Mouse (Mus musculus): ENCODE results near the gene Ppa2. TPM values are rescaled to one million over a fixed set of nuclear protein-coding genes. Genes with fewer than 3 reads are reported as not detected.

Ppa2 gene
- polyA plus RNA-seq, 1 experiment from 2014 or later = 87.9 TPM

GRCm38 (mm10) chr3:133361406-133361805 lies 51.5 kb downstream of the Ppa2 start:
- Histone ChIP-seq H3K27me3 (ENCODE audit: control insufficient read depth, insufficient read depth, low read length) (no peaks in the 10 kb centered on the region), H3K36me3 (ENCODE audit: control insufficient read depth, insufficient read depth, low read length) (no peaks in the 10 kb centered on the region), H3K27ac (ENCODE audit: low read depth, low read length) (no peak overlapping the region), H3K9ac (ENCODE audit: low read length) (no peak overlapping the region), H3K4me3 (ENCODE audit: low read depth, low read length) (no peak overlapping the region), H3K4me2 (ENCODE audit: low read depth) (no peak overlapping the region), H3K9me3 (ENCODE audit: control insufficient read depth, low read length) (no peaks in the 10 kb centered on the region), H3K4me1 (ENCODE audit: control insufficient read depth, insufficient read depth, low read length) (no peaks in the 10 kb centered on the region)
- 89% methylated on average over 1 of the region's 1 CpGs for WGBS
- ATAC-seq (ENCODE audit: insufficient read depth, low FRiP score, low TSS enrichment) (no peak), DNase-seq (ENCODE audit: low spot score) (no peak)

- no peak overlapping the region for H3K9ac ChIP-seq (ENCODE audit: low read length)
- H3K36me3 ChIP-seq (ENCODE audit: control insufficient read depth, insufficient read depth, low read length) = no peaks in the 10 kb centered on the region
- no peak overlapping the region for H3K4me2 ChIP-seq (ENCODE audit: low read depth)
- H3K4me3 ChIP-seq (ENCODE audit: low read depth, low read length) = no peak overlapping the region
- 93% methylated on average over 3 of the region's 3 CpGs for WGBS
- no peak overlapping the region for H3K27ac ChIP-seq (ENCODE audit: low read depth, low read length)
- H3K27me3 ChIP-seq (ENCODE audit: control insufficient read depth, insufficient read depth, low read length) = no peaks in the 10 kb centered on the region
- no peaks in the 10 kb centered on the region for H3K9me3 ChIP-seq (ENCODE audit: control insufficient read depth, low read length)
- ATAC-seq (ENCODE audit: insufficient read depth, low FRiP score, low TSS enrichment) (no peak), DNase-seq (ENCODE audit: low spot score) (no peak)
- H3K4me1 ChIP-seq (ENCODE audit: control insufficient read depth, insufficient read depth, low read length) = no peaks in the 10 kb centered on the region
These were observed 54.2 kb downstream of the Ppa2 start for GRCm38 (mm10) chr3:133364138-133364537.

GRCm38 (mm10) chr3:133366096-133366495 lies 56.2 kb downstream of the Ppa2 start:
- Histone ChIP-seq H3K36me3 (ENCODE audit: control insufficient read depth, insufficient read depth, low read length) (no peaks in the 10 kb centered on the region), H3K4me3 (ENCODE audit: low read depth, low read length) (no peak overlapping the region), H3K9ac (ENCODE audit: low read length) (no peak overlapping the region), H3K9me3 (ENCODE audit: control insufficient read depth, low read length) (no peaks in the 10 kb centered on the region), H3K4me1 (ENCODE audit: control insufficient read depth, insufficient read depth, low read length) (no peaks in the 10 kb centered on the region), H3K27me3 (ENCODE audit: control insufficient read depth, insufficient read depth, low read length) (no peaks in the 10 kb centered on the region), H3K4me2 (ENCODE audit: low read depth) (no peak overlapping the region), H3K27ac (ENCODE audit: low read depth, low read length) (no peak overlapping the region)
- DNase-seq (ENCODE audit: low spot score) (no peak), ATAC-seq (ENCODE audit: insufficient read depth, low FRiP score, low TSS enrichment) (peak; percentile 48; the same call in 1 of the 2 replicates)
- 87% methylated on average over 9 of the region's 9 CpGs for WGBS

- Histone ChIP-seq H3K9me3 (ENCODE audit: control insufficient read depth, low read length) (0 out of 2 replicates have a peak, but pooled peaks cover 3% of the 10 kb centered on the region), H3K27me3 (ENCODE audit: control insufficient read depth, insufficient read depth, low read length) (no peaks in the 10 kb centered on the region), H3K36me3 (ENCODE audit: control insufficient read depth, insufficient read depth, low read length) (peaks cover 2% of the 10 kb centered on the region), H3K4me3 (ENCODE audit: low read depth, low read length) (no peak overlapping the region), H3K4me1 (ENCODE audit: control insufficient read depth, insufficient read depth, low read length) (no peaks in the 10 kb centered on the region), H3K4me2 (ENCODE audit: low read depth) (no peak overlapping the region), H3K9ac (ENCODE audit: low read length) (no peak overlapping the region), H3K27ac (ENCODE audit: low read depth, low read length) (no peak overlapping the region)
- ATAC-seq (ENCODE audit: insufficient read depth, low FRiP score, low TSS enrichment) (no peak), DNase-seq (ENCODE audit: low spot score) (no peak)
These were observed 68.3 kb downstream of the Ppa2 start for GRCm38 (mm10) chr3:133378174-133378573.

GRCm38 (mm10) chr3:133379997-133380396 lies 70.1 kb downstream of the Ppa2 start:
- H3K27ac ChIP-seq (ENCODE audit: low read depth, low read length) = no peak overlapping the region
- H3K4me2 ChIP-seq (ENCODE audit: low read depth) = no peak overlapping the region
- 96% methylated on average over 1 of the region's 1 CpGs for WGBS
- no peaks in the 10 kb centered on the region for H3K27me3 ChIP-seq (ENCODE audit: control insufficient read depth, insufficient read depth, low read length)
- DNase-seq (ENCODE audit: low spot score) (no peak), ATAC-seq (ENCODE audit: insufficient read depth, low FRiP score, low TSS enrichment) (no peak)
- H3K9me3 ChIP-seq (ENCODE audit: control insufficient read depth, low read length) = 0 out of 2 replicates have a peak, but pooled peaks cover 3% of the 10 kb centered on the region
- no peak overlapping the region for H3K4me3 ChIP-seq (ENCODE audit: low read depth, low read length)
- peaks cover 2% of the 10 kb centered on the region for H3K36me3 ChIP-seq (ENCODE audit: control insufficient read depth, insufficient read depth, low read length)
- no peak overlapping the region for H3K9ac ChIP-seq (ENCODE audit: low read length)
- no peaks in the 10 kb centered on the region for H3K4me1 ChIP-seq (ENCODE audit: control insufficient read depth, insufficient read depth, low read length)

GRCm38 (mm10) chr3:133381519-133381918 lies 71.6 kb downstream of the Ppa2 start:
- DNase-seq (ENCODE audit: low spot score) (no peak), ATAC-seq (ENCODE audit: insufficient read depth, low FRiP score, low TSS enrichment) (peak; percentile 17; the same call in 1 of the 2 replicates)
- Histone ChIP-seq H3K4me2 (ENCODE audit: low read depth) (no peak overlapping the region), H3K9ac (ENCODE audit: low read length) (no peak overlapping the region), H3K4me1 (ENCODE audit: control insufficient read depth, insufficient read depth, low read length) (no peaks in the 10 kb centered on the region), H3K27ac (ENCODE audit: low read depth, low read length) (no peak overlapping the region), H3K4me3 (ENCODE audit: low read depth, low read length) (no peak overlapping the region), H3K9me3 (ENCODE audit: control insufficient read depth, low read length) (0 out of 2 replicates have a peak, but pooled peaks cover 3% of the 10 kb centered on the region), H3K27me3 (ENCODE audit: control insufficient read depth, insufficient read depth, low read length) (no peaks in the 10 kb centered on the region), H3K36me3 (ENCODE audit: control insufficient read depth, insufficient read depth, low read length) (peaks cover 2% of the 10 kb centered on the region)
- 87% methylated on average over 11 of the region's 11 CpGs for WGBS

- peaks cover 2% of the 10 kb centered on the region for H3K36me3 ChIP-seq (ENCODE audit: control insufficient read depth, insufficient read depth, low read length)
- H3K4me3 ChIP-seq (ENCODE audit: low read depth, low read length) = no peak overlapping the region
- 0 out of 2 replicates have a peak, but pooled peaks cover 3% of the 10 kb centered on the region for H3K9me3 ChIP-seq (ENCODE audit: control insufficient read depth, low read length)
- DNase-seq (ENCODE audit: low spot score) = no peak
- ATAC-seq (ENCODE audit: insufficient read depth, low FRiP score, low TSS enrichment) = no peak
- no peak overlapping the region for H3K4me2 ChIP-seq (ENCODE audit: low read depth)
- 66% methylated on average over 9 of the region's 9 CpGs for WGBS
- H3K27ac ChIP-seq (ENCODE audit: low read depth, low read length) = no peak overlapping the region
- no peak overlapping the region for H3K9ac ChIP-seq (ENCODE audit: low read length)
- no peaks in the 10 kb centered on the region for H3K4me1 ChIP-seq (ENCODE audit: control insufficient read depth, insufficient read depth, low read length)
- H3K27me3 ChIP-seq (ENCODE audit: control insufficient read depth, insufficient read depth, low read length) = no peaks in the 10 kb centered on the region
These were observed 72.2 kb downstream of the Ppa2 start for GRCm38 (mm10) chr3:133382147-133382546.

GRCm38 (mm10) chr3:133384164-133384708 lies 74.3 kb downstream of the Ppa2 start:
- H3K9me3 ChIP-seq (ENCODE audit: control insufficient read depth, low read length) = no peaks in the 10 kb centered on the region
- DNase-seq (ENCODE audit: low spot score) (no peak), ATAC-seq (ENCODE audit: insufficient read depth, low FRiP score, low TSS enrichment) (no peak)
- H3K27ac ChIP-seq (ENCODE audit: low read depth, low read length) = no peak overlapping the region
- no peak overlapping the region for H3K4me3 ChIP-seq (ENCODE audit: low read depth, low read length)
- no peaks in the 10 kb centered on the region for H3K36me3 ChIP-seq (ENCODE audit: control insufficient read depth, insufficient read depth, low read length)
- no peak overlapping the region for H3K4me2 ChIP-seq (ENCODE audit: low read depth)
- 65% methylated on average over 6 of the region's 6 CpGs for WGBS
- H3K9ac ChIP-seq (ENCODE audit: low read length) = no peak overlapping the region
- no peaks in the 10 kb centered on the region for H3K4me1 ChIP-seq (ENCODE audit: control insufficient read depth, insufficient read depth, low read length)
- H3K27me3 ChIP-seq (ENCODE audit: control insufficient read depth, insufficient read depth, low read length) = no peaks in the 10 kb centered on the region

- WGBS = 75% methylated on average over 7 of the region's 7 CpGs
- no peak overlapping the region for H3K27ac ChIP-seq (ENCODE audit: low read depth, low read length)
- H3K9me3 ChIP-seq (ENCODE audit: control insufficient read depth, low read length) = no peaks in the 10 kb centered on the region
- no peak overlapping the region for H3K4me2 ChIP-seq (ENCODE audit: low read depth)
- DNase-seq (ENCODE audit: low spot score) (no peak), ATAC-seq (ENCODE audit: insufficient read depth, low FRiP score, low TSS enrichment) (no peak)
- H3K4me3 ChIP-seq (ENCODE audit: low read depth, low read length) = no peak overlapping the region
- H3K4me1 ChIP-seq (ENCODE audit: control insufficient read depth, insufficient read depth, low read length) = no peaks in the 10 kb centered on the region
- H3K27me3 ChIP-seq (ENCODE audit: control insufficient read depth, insufficient read depth, low read length) = no peaks in the 10 kb centered on the region
- H3K36me3 ChIP-seq (ENCODE audit: control insufficient read depth, insufficient read depth, low read length) = no peaks in the 10 kb centered on the region
- H3K9ac ChIP-seq (ENCODE audit: low read length) = no peak overlapping the region
These were observed 77.4 kb downstream of the Ppa2 start for GRCm38 (mm10) chr3:133387283-133387682.
